ENCODE assay signal across 8 mouse cellular contexts in genomic region chr17:45618941-45619385, GRCm38 (mm10). TPM values are rescaled to one million over a fixed set of nuclear protein-coding genes. Genes with fewer than 3 reads are reported as not detected.
DNase-seq lines count a peak whose midpoint lies in the region; ATAC-seq and TF ChIP-seq lines count a peak whose summit lies in the region.

No protein-coding gene starts in this region.

- peak overlapping the region; percentile 1; the same call in 1 of the 2 replicates for H3K9ac ChIP-seq in forebrain, embryonic 11.5 days (ENCODE audit: low read length)
- no peak overlapping the region for H3K9ac ChIP-seq in forebrain, postnatal 0 days
- H3K9ac ChIP-seq in embryonic facial prominence, embryonic 11.5 days (replicated peaks; ENCODE audit: low read length), result peak overlapping the region; percentile 45
- H3K9ac ChIP-seq in hindbrain, embryonic 11.5 days (ENCODE audit: low read depth, low read length), result peak overlapping the region; percentile 27; the same call in 1 of the 2 replicates
- peak overlapping the region; percentile 61; the same call in 1 of the 2 replicates for H3K9ac ChIP-seq in limb, embryonic 13.5 days
- no peak overlapping the region for H3K9ac ChIP-seq in midbrain, embryonic 15.5 days

- H3K4me3 ChIP-seq in forebrain, embryonic 11.5 days (ENCODE audit: low read depth, low read length), result no peak overlapping the region
- H3K4me3 ChIP-seq in forebrain, postnatal 0 days (ENCODE audit: low read depth, low read length), result no peak overlapping the region
- H3K4me3 ChIP-seq in embryonic facial prominence, embryonic 11.5 days (ENCODE audit: low read depth, low read length), result no peak overlapping the region
- no peak overlapping the region for H3K4me3 ChIP-seq in hindbrain, embryonic 11.5 days (ENCODE audit: low read depth, low read length)
- H3K4me3 ChIP-seq in limb, embryonic 13.5 days, result peak overlapping the region; percentile 26
- H3K4me3 ChIP-seq in midbrain, embryonic 15.5 days, result no peak overlapping the region

- no peak for TF ChIP-seq CTCF in forebrain, postnatal 0 days (IDR thresholded peaks at IDR 0.05; ENCODE audit: low read depth)

- H3K9me3 ChIP-seq in forebrain, embryonic 11.5 days (ENCODE audit: control insufficient read depth, low read length), result no peaks in the 10 kb centered on the region
- no peaks in the 10 kb centered on the region for H3K9me3 ChIP-seq in forebrain, postnatal 0 days (ENCODE audit: low read length)
- no peaks in the 10 kb centered on the region for H3K9me3 ChIP-seq in embryonic facial prominence, embryonic 11.5 days (replicated peaks; ENCODE audit: control insufficient read depth, low read length)
- H3K9me3 ChIP-seq in hindbrain, embryonic 11.5 days (ENCODE audit: control insufficient read depth, low read length), result no peaks in the 10 kb centered on the region
- H3K9me3 ChIP-seq in limb, embryonic 13.5 days, result no peaks in the 10 kb centered on the region
- H3K9me3 ChIP-seq in midbrain, embryonic 15.5 days, result no peaks in the 10 kb centered on the region

- no peaks in the 10 kb centered on the region for H3K27me3 ChIP-seq in forebrain, embryonic 11.5 days (ENCODE audit: control insufficient read depth, insufficient read depth, low read length)
- no peaks in the 10 kb centered on the region for H3K27me3 ChIP-seq in forebrain, postnatal 0 days (ENCODE audit: insufficient read depth, low read length)
- no peaks in the 10 kb centered on the region for H3K27me3 ChIP-seq in embryonic facial prominence, embryonic 11.5 days (ENCODE audit: control insufficient read depth, insufficient read depth, low read length)
- H3K27me3 ChIP-seq in hindbrain, embryonic 11.5 days (ENCODE audit: control insufficient read depth, insufficient read depth, low read length), result no peaks in the 10 kb centered on the region
- no peaks in the 10 kb centered on the region for H3K27me3 ChIP-seq in limb, embryonic 13.5 days
- no peaks in the 10 kb centered on the region for H3K27me3 ChIP-seq in midbrain, embryonic 15.5 days (replicated peaks)

- DNase-seq in forebrain, embryonic 11.5 days (ENCODE audit: low spot score), result no peak
- DNase-seq in forebrain, postnatal 0 days, result no peak
- DNase-seq in embryonic facial prominence, embryonic 11.5 days (ENCODE audit: low spot score), result no peak
- no peak for DNase-seq in hindbrain, embryonic 11.5 days (ENCODE audit: low spot score)
- no peak for DNase-seq in cerebellum, adult 8-10 months
- no peak for DNase-seq in cerebellum, adult 9-11 months

- no peak overlapping the region for H3K27ac ChIP-seq in forebrain, embryonic 11.5 days (ENCODE audit: low read depth, low read length)
- no peak overlapping the region for H3K27ac ChIP-seq in forebrain, postnatal 0 days (ENCODE audit: low read depth, low read length)
- no peak overlapping the region for H3K27ac ChIP-seq in embryonic facial prominence, embryonic 11.5 days (replicated peaks; ENCODE audit: low read depth, low read length)
- H3K27ac ChIP-seq in hindbrain, embryonic 11.5 days (ENCODE audit: low read depth, low read length), result peak overlapping the region; percentile 54; the same call in 1 of the 2 replicates
- H3K27ac ChIP-seq in limb, embryonic 13.5 days, result peak overlapping the region; percentile 28; the same call in 1 of the 2 replicates
- H3K27ac ChIP-seq in midbrain, embryonic 15.5 days, result peak overlapping the region; percentile 50

- H3K36me3 ChIP-seq in forebrain, embryonic 11.5 days (ENCODE audit: control insufficient read depth, insufficient read depth, low read length), result no peaks in the 10 kb centered on the region
- H3K36me3 ChIP-seq in forebrain, postnatal 0 days (ENCODE audit: insufficient read depth), result no peaks in the 10 kb centered on the region
- H3K36me3 ChIP-seq in embryonic facial prominence, embryonic 11.5 days (replicated peaks; ENCODE audit: control insufficient read depth, insufficient read depth, low read depth, low read length), result no peaks in the 10 kb centered on the region
- no peaks in the 10 kb centered on the region for H3K36me3 ChIP-seq in hindbrain, embryonic 11.5 days (ENCODE audit: control insufficient read depth, insufficient read depth, low read length)
- no peaks in the 10 kb centered on the region for H3K36me3 ChIP-seq in limb, embryonic 13.5 days
- H3K36me3 ChIP-seq in midbrain, embryonic 15.5 days (replicated peaks), result no peaks in the 10 kb centered on the region

- whole genome bisulfite sequencing in forebrain, embryonic 11.5 days, result 12% methylated on average over 8 of the region's 8 CpGs
- 22% methylated on average over 8 of the region's 8 CpGs for WGBS in forebrain, postnatal 0 days
- WGBS in embryonic facial prominence, embryonic 11.5 days, result 12% methylated on average over 8 of the region's 8 CpGs
- 11% methylated on average over 8 of the region's 8 CpGs for WGBS in hindbrain, embryonic 11.5 days
- WGBS in limb, embryonic 13.5 days, result 12% methylated on average over 8 of the region's 8 CpGs
- 13% methylated on average over 8 of the region's 8 CpGs for WGBS in midbrain, embryonic 15.5 days

- no peak for ATAC-seq in forebrain, embryonic 11.5 days (replicated peaks; ENCODE audit: low FRiP score)
- no peak for ATAC-seq in forebrain, postnatal 0 days
- peak; percentile 72; the same call in 1 of the 2 replicates for ATAC-seq in embryonic facial prominence, embryonic 11.5 days (replicated peaks; ENCODE audit: insufficient number of reproducible peaks, low FRiP score, low TSS enrichment, low read depth)
- ATAC-seq in hindbrain, embryonic 11.5 days (ENCODE audit: low FRiP score), result no peak
- ATAC-seq in limb, embryonic 13.5 days (ENCODE audit: low FRiP score, low read depth), result 0 out of 2 replicates have a peak, but pooled peaks have one; percentile 26
- ATAC-seq in midbrain, embryonic 15.5 days (replicated peaks), result no peak

- no peaks in the 10 kb centered on the region for H3K4me1 ChIP-seq in forebrain, embryonic 11.5 days (replicated peaks; ENCODE audit: control insufficient read depth, insufficient read depth, low read length)
- H3K4me1 ChIP-seq in forebrain, postnatal 0 days (ENCODE audit: insufficient read depth), result no peaks in the 10 kb centered on the region
- H3K4me1 ChIP-seq in embryonic facial prominence, embryonic 11.5 days (ENCODE audit: control insufficient read depth, insufficient read depth, low read length), result peaks cover 5% of the 10 kb centered on the region; the same call in 1 of the 2 replicates
- 0 out of 2 replicates have a peak, but pooled peaks cover 2% of the 10 kb centered on the region for H3K4me1 ChIP-seq in hindbrain, embryonic 11.5 days (replicated peaks; ENCODE audit: control insufficient read depth, insufficient read depth, low read length)
- peaks cover 12% of the 10 kb centered on the region for H3K4me1 ChIP-seq in limb, embryonic 13.5 days
- H3K4me1 ChIP-seq in midbrain, embryonic 15.5 days, result 0 out of 2 replicates have a peak, but pooled peaks cover 4% of the 10 kb centered on the region

- H3K4me2 ChIP-seq in forebrain, embryonic 11.5 days (ENCODE audit: low read depth, low read length, severe bottlenecking), result peak overlapping the region; percentile 1; the same call in 1 of the 2 replicates
- no peak overlapping the region for H3K4me2 ChIP-seq in forebrain, postnatal 0 days (ENCODE audit: low read depth)
- H3K4me2 ChIP-seq in embryonic facial prominence, embryonic 11.5 days (ENCODE audit: low read depth, low read length), result peak overlapping the region; percentile 36
- H3K4me2 ChIP-seq in hindbrain, embryonic 11.5 days (replicated peaks; ENCODE audit: low read depth, low read length), result peak overlapping the region; percentile 21; the same call in 1 of the 2 replicates
- H3K4me2 ChIP-seq in limb, embryonic 13.5 days (replicated peaks), result peak overlapping the region; percentile 54
- H3K4me2 ChIP-seq in midbrain, embryonic 15.5 days, result peak overlapping the region; percentile 21; the same call in 1 of the 2 replicates

RNA-seq across cellular contexts. Expression of gene Mymx, which starts 17.1 kb away (rescaled TPM):
- not detected in 2 replicates for polyA plus RNA-seq in forebrain, embryonic 11.5 days (2014; fragmentation: Nextera tagmentation; extraction: Ambion mirVana)
- not detected in 2 replicates for total RNA-seq in forebrain, postnatal 0 days (2014; rRNA removed)
- not detected in 2 replicates for polyA plus RNA-seq in forebrain, postnatal 0 days (2015; fragmentation: Nextera tagmentation; extraction: Ambion mirVana)
- polyA plus RNA-seq in embryonic facial prominence, embryonic 11.5 days (2014; fragmentation: Nextera tagmentation; extraction: Ambion mirVana), result 1.6 and 5.6 TPM in 2 replicates
- 1.1 and 1.8 TPM in 2 replicates for polyA plus RNA-seq in hindbrain, embryonic 11.5 days (2014; fragmentation: Nextera tagmentation; extraction: Ambion mirVana)
- 26.5 and 26.7 TPM in 2 replicates for polyA plus RNA-seq in limb, embryonic 13.5 days (2015; fragmentation: Nextera tagmentation; extraction: Ambion mirVana)
- polyA plus RNA-seq in midbrain, embryonic 15.5 days (2015; fragmentation: Nextera tagmentation; extraction: Ambion mirVana), result not detected in 2 replicates

RNA-seq across cellular contexts. Expression of gene Slc29a1, which starts 19.6 kb away (rescaled TPM):
- polyA plus RNA-seq in forebrain, embryonic 11.5 days (2014; fragmentation: Nextera tagmentation; extraction: Ambion mirVana), result 56.7 TPM in 2 replicates
- total RNA-seq in forebrain, postnatal 0 days (2014; rRNA removed), result 68.3 and 84.5 TPM in 2 replicates
- polyA plus RNA-seq in forebrain, postnatal 0 days (2015; fragmentation: Nextera tagmentation; extraction: Ambion mirVana), result 76.2 and 84.4 TPM in 2 replicates
- 52.5 and 58.9 TPM in 2 replicates for polyA plus RNA-seq in embryonic facial prominence, embryonic 11.5 days (2014; fragmentation: Nextera tagmentation; extraction: Ambion mirVana)
- 48.0 and 50.8 TPM in 2 replicates for polyA plus RNA-seq in hindbrain, embryonic 11.5 days (2014; fragmentation: Nextera tagmentation; extraction: Ambion mirVana)
- polyA plus RNA-seq in limb, embryonic 13.5 days (2015; fragmentation: Nextera tagmentation; extraction: Ambion mirVana), result 74.0 and 83.4 TPM in 2 replicates
- polyA plus RNA-seq in midbrain, embryonic 15.5 days (2015; fragmentation: Nextera tagmentation; extraction: Ambion mirVana), result 30.7 and 33.0 TPM in 2 replicates

RNA-seq across cellular contexts. Expression of gene Capn11, which starts 40.2 kb away (rescaled TPM):
- 0.44 and 0.69 TPM in 2 replicates for polyA plus RNA-seq in forebrain, embryonic 11.5 days (2014; fragmentation: Nextera tagmentation; extraction: Ambion mirVana)
- 0.85 and 1.3 TPM in 2 replicates for total RNA-seq in forebrain, postnatal 0 days (2014; rRNA removed)
- polyA plus RNA-seq in forebrain, postnatal 0 days (2015; fragmentation: Nextera tagmentation; extraction: Ambion mirVana), result 0.06 and 1.5 TPM in 2 replicates
- 0.28 and 0.52 TPM in 2 replicates for polyA plus RNA-seq in embryonic facial prominence, embryonic 11.5 days (2014; fragmentation: Nextera tagmentation; extraction: Ambion mirVana)
- 0.79 and 1.0 TPM in 2 replicates for polyA plus RNA-seq in hindbrain, embryonic 11.5 days (2014; fragmentation: Nextera tagmentation; extraction: Ambion mirVana)
- 0.26 and 0.42 TPM in 2 replicates for polyA plus RNA-seq in limb, embryonic 13.5 days (2015; fragmentation: Nextera tagmentation; extraction: Ambion mirVana)
- 0.65 and 1.2 TPM in 2 replicates for polyA plus RNA-seq in midbrain, embryonic 15.5 days (2015; fragmentation: Nextera tagmentation; extraction: Ambion mirVana)

RNA-seq across cellular contexts. Expression of gene Hsp90ab1, which starts 45.9 kb away (rescaled TPM):
- polyA plus RNA-seq in forebrain, embryonic 11.5 days (2014; fragmentation: Nextera tagmentation; extraction: Ambion mirVana), result 1,787 and 1,872 TPM in 2 replicates
- 1,283 and 1,351 TPM in 2 replicates for total RNA-seq in forebrain, postnatal 0 days (2014; rRNA removed)
- 1,258 and 1,497 TPM in 2 replicates for polyA plus RNA-seq in forebrain, postnatal 0 days (2015; fragmentation: Nextera tagmentation; extraction: Ambion mirVana)
- polyA plus RNA-seq in embryonic facial prominence, embryonic 11.5 days (2014; fragmentation: Nextera tagmentation; extraction: Ambion mirVana), result 1,660 and 1,740 TPM in 2 replicates
- 1,644 and 1,674 TPM in 2 replicates for polyA plus RNA-seq in hindbrain, embryonic 11.5 days (2014; fragmentation: Nextera tagmentation; extraction: Ambion mirVana)
- 1,635 and 1,682 TPM in 2 replicates for polyA plus RNA-seq in limb, embryonic 13.5 days (2015; fragmentation: Nextera tagmentation; extraction: Ambion mirVana)
- polyA plus RNA-seq in midbrain, embryonic 15.5 days (2015; fragmentation: Nextera tagmentation; extraction: Ambion mirVana), result 1,488 and 1,537 TPM in 2 replicates

RNA-seq across cellular contexts. Expression of gene Slc35b2, which starts 55.3 kb away (rescaled TPM):
- polyA plus RNA-seq in forebrain, embryonic 11.5 days (2014; fragmentation: Nextera tagmentation; extraction: Ambion mirVana), result 103 and 105 TPM in 2 replicates
- 80.9 and 87.0 TPM in 2 replicates for total RNA-seq in forebrain, postnatal 0 days (2014; rRNA removed)
- 83.8 and 89.6 TPM in 2 replicates for polyA plus RNA-seq in forebrain, postnatal 0 days (2015; fragmentation: Nextera tagmentation; extraction: Ambion mirVana)
- 85.6 and 92.2 TPM in 2 replicates for polyA plus RNA-seq in embryonic facial prominence, embryonic 11.5 days (2014; fragmentation: Nextera tagmentation; extraction: Ambion mirVana)
- polyA plus RNA-seq in hindbrain, embryonic 11.5 days (2014; fragmentation: Nextera tagmentation; extraction: Ambion mirVana), result 89.9 and 91.5 TPM in 2 replicates
- polyA plus RNA-seq in limb, embryonic 13.5 days (2015; fragmentation: Nextera tagmentation; extraction: Ambion mirVana), result 114 and 127 TPM in 2 replicates
- 85.5 and 93.4 TPM in 2 replicates for polyA plus RNA-seq in midbrain, embryonic 15.5 days (2015; fragmentation: Nextera tagmentation; extraction: Ambion mirVana)

Comparison
In these comparisons a context has a peak if more than half of its experiments do, and no peak if none do; other contexts are left out.
1. H3K9ac ChIP-seq: peak in forebrain, embryonic 11.5 days (single experiment), embryonic facial prominence, embryonic 11.5 days (single experiment), hindbrain, embryonic 11.5 days (single experiment) and limb, embryonic 13.5 days (single experiment); none in forebrain, postnatal 0 days (single experiment) and midbrain, embryonic 15.5 days (single experiment).
2. ATAC-seq: peak in embryonic facial prominence, embryonic 11.5 days (single experiment) and limb, embryonic 13.5 days (single experiment); none in forebrain, embryonic 11.5 days (single experiment), forebrain, postnatal 0 days (single experiment), hindbrain, embryonic 11.5 days (single experiment) and midbrain, embryonic 15.5 days (single experiment).
3. H3K27ac ChIP-seq: peak in hindbrain, embryonic 11.5 days (single experiment), limb, embryonic 13.5 days (single experiment) and midbrain, embryonic 15.5 days (single experiment); none in forebrain, embryonic 11.5 days (single experiment), forebrain, postnatal 0 days (single experiment) and embryonic facial prominence, embryonic 11.5 days (single experiment).